Comparison of ENCODE assay signal across 8 mouse cellular contexts in genomic region chr14:21051380-21052111, GRCm38 (mm10). TPM values are rescaled to one million over a fixed set of nuclear protein-coding genes. Genes with fewer than 3 reads are reported as not detected.
DNase-seq lines count a peak whose midpoint lies in the region; ATAC-seq and TF ChIP-seq lines count a peak whose summit lies in the region.

No protein-coding gene starts in this region.

- no peaks in the 10 kb centered on the region for H3K27me3 ChIP-seq in hindbrain, embryonic 16.5 days (replicated peaks; ENCODE audit: control insufficient read depth, insufficient read depth, low read length)
- no peaks in the 10 kb centered on the region for H3K27me3 ChIP-seq in midbrain, embryonic 16.5 days (ENCODE audit: control insufficient read depth, insufficient read depth, low read depth, low read length)

- H3K4me1 ChIP-seq in hindbrain, embryonic 16.5 days (ENCODE audit: control insufficient read depth, insufficient read depth, low read depth, low read length), result peaks cover 9% of the 10 kb centered on the region
- H3K4me1 ChIP-seq in midbrain, embryonic 16.5 days (ENCODE audit: control insufficient read depth, insufficient read depth, low read length), result peaks cover 8% of the 10 kb centered on the region

- ATAC-seq in hindbrain, embryonic 16.5 days, result no peak; the same call in 1 of the 2 replicates
- no peak; the same call in 1 of the 2 replicates for ATAC-seq in midbrain, embryonic 16.5 days

- H3K27ac ChIP-seq in layer of hippocampus, adult 2 months, result peak overlapping the region; percentile 98
- peak overlapping the region; percentile 86 for H3K27ac ChIP-seq in hindbrain, embryonic 16.5 days (ENCODE audit: low read depth, low read length)
- H3K27ac ChIP-seq in midbrain, embryonic 16.5 days (ENCODE audit: low read length), result peak overlapping the region; percentile 96

- no peaks in the 10 kb centered on the region for H3K9me3 ChIP-seq in hindbrain, embryonic 16.5 days (ENCODE audit: control insufficient read depth, low read length)
- no peaks in the 10 kb centered on the region for H3K9me3 ChIP-seq in midbrain, embryonic 16.5 days (replicated peaks; ENCODE audit: control insufficient read depth, low read length, poor library complexity, severe bottlenecking)

- TF ChIP-seq CTCF in layer of hippocampus, adult 2 months (conservative IDR thresholded peaks at IDR 0.05), result no peak

- peak in 1 of 2 experiments; percentile 20 for DNase-seq in layer of hippocampus, adult 2 months (ENCODE audit: low spot score in 2 of 2)
- DNase-seq in layer of hippocampus, postnatal 10 days (ENCODE audit: low spot score in 2 of 2), result no peak
- DNase-seq in brain, adult 2 months (ENCODE audit: low read depth, low spot score), result peak; percentile 34
- DNase-seq in urinary bladder, postnatal 14 days (ENCODE audit: low spot score), result no peak
- no peak for DNase-seq in cerebellum, adult 9-10 months
- no peak for DNase-seq in embryo, embryonic 11 days

- peak overlapping the region; percentile 85 for H3K9ac ChIP-seq in hindbrain, embryonic 16.5 days (ENCODE audit: low read depth, low read length)
- H3K9ac ChIP-seq in midbrain, embryonic 16.5 days (ENCODE audit: low read depth, low read length), result peak overlapping the region; percentile 88

- 8% methylated on average over 27 of the region's 28 CpGs for WGBS in hindbrain, embryonic 16.5 days
- WGBS in midbrain, embryonic 16.5 days, result 9% methylated on average over 28 of the region's 28 CpGs

- no peaks in the 10 kb centered on the region for H3K36me3 ChIP-seq in hindbrain, embryonic 16.5 days (ENCODE audit: control insufficient read depth, insufficient read depth, low read length)
- H3K36me3 ChIP-seq in midbrain, embryonic 16.5 days (ENCODE audit: control insufficient read depth, insufficient read depth, low read length), result no peaks in the 10 kb centered on the region

- H3K4me2 ChIP-seq in hindbrain, embryonic 16.5 days (ENCODE audit: low read length), result peak overlapping the region; percentile 88
- peak overlapping the region; percentile 77 for H3K4me2 ChIP-seq in midbrain, embryonic 16.5 days (ENCODE audit: low read length)

- H3K4me3 ChIP-seq in layer of hippocampus, adult 2 months, result peak overlapping the region; percentile 100
- H3K4me3 ChIP-seq in hindbrain, embryonic 16.5 days (ENCODE audit: low read length), result peak overlapping the region; percentile 74
- H3K4me3 ChIP-seq in midbrain, embryonic 16.5 days (ENCODE audit: low read depth, low read length), result peak overlapping the region; percentile 87

RNA-seq across cellular contexts. Expression of gene Ap3m1, which starts 0.8 kb away (rescaled TPM):
- 10 to 100 TPM; 67.0 to 70.9 TPM for total RNA-seq in layer of hippocampus, adult 2 months (2021)
- total RNA-seq in layer of hippocampus, postnatal 10 days (2021), result 10 to 100 TPM; 81.8 to 86.9 TPM
- polyA plus RNA-seq in hindbrain, embryonic 16.5 days (2015; fragmentation: Nextera tagmentation; extraction: Ambion mirVana), result 76.1 and 76.4 TPM in 2 replicates
- polyA plus RNA-seq in midbrain, embryonic 16.5 days (2015; fragmentation: Nextera tagmentation; extraction: Ambion mirVana), result 80.9 and 83.3 TPM in 2 replicates

RNA-seq across cellular contexts. Expression of gene Adk, which starts 0.8 kb away (rescaled TPM):
- 10 to 100 TPM; 62.5 to 72.3 TPM for total RNA-seq in layer of hippocampus, adult 2 months (2021)
- 10 to 100 TPM; 70.3 to 70.6 TPM for total RNA-seq in layer of hippocampus, postnatal 10 days (2021)
- polyA plus RNA-seq in hindbrain, embryonic 16.5 days (2015; fragmentation: Nextera tagmentation; extraction: Ambion mirVana), result 41.4 and 45.9 TPM in 2 replicates
- 40.4 and 41.1 TPM in 2 replicates for polyA plus RNA-seq in midbrain, embryonic 16.5 days (2015; fragmentation: Nextera tagmentation; extraction: Ambion mirVana)
